ENCODE assay signal across 8 mouse cellular contexts in the genomic region with DNA sequence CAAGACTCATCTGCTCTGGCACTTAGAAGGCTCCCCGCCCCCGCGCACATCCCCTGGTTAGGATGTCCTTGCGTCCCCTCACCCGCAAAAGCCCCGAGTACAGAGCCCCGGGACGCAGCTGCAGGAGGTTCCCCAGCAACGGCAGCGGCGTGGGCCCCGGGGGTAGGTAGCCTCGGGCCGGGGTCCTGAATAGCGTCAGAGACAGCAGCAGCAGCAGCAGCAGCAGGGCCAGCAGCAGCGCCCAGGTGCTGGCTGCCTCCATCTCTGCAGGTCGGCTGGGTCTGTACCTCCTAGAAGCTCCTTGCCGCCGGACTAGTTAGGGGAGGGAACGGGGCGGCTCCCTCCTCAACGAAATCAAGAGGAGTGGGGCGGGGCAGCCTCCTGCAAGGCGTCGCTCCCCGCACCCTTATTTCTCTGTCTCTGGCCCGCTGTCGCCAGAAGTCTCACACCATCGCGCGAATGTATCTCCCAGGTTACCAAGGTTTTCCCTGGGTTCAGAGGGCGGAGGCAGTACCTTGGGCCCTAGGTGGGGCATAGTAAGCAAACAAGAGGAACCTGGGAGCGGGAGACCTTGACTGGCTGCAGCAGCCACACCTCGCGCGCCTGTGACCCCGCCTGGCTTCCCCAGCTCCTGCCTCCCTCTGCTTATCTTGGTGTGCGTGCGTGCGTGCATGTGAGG. TPM values are rescaled to one million over a fixed set of nuclear protein-coding genes. Genes with fewer than 3 reads are reported as not detected.
DNase-seq lines count a peak whose midpoint lies in the region; ATAC-seq and TF ChIP-seq lines count a peak whose summit lies in the region.

A gene (minus strand): TSS at position 673 of the 679 bp plus-strand sequence.

- peaks cover 17% of the 10 kb centered on the region for H3K4me1 ChIP-seq in embryonic facial prominence, embryonic 10.5 days
- H3K4me1 ChIP-seq in hindbrain, embryonic 16.5 days (ENCODE audit: control insufficient read depth, insufficient read depth, low read depth, low read length), result peaks cover 4% of the 10 kb centered on the region; the same call in 1 of the 2 replicates
- H3K4me1 ChIP-seq in liver, adult 2 months (ENCODE audit: control insufficient read depth, insufficient read depth, low read length), result no peaks in the 10 kb centered on the region
- H3K4me1 ChIP-seq in midbrain, postnatal 0 days (ENCODE audit: insufficient read depth, low read length), result no peaks in the 10 kb centered on the region; the same call in 1 of the 2 replicates

- H3K27me3 ChIP-seq in embryonic facial prominence, embryonic 10.5 days (replicated peaks; ENCODE audit: low read depth, poor library complexity, severe bottlenecking), result peaks cover 40% of the 10 kb centered on the region
- H3K27me3 ChIP-seq in hindbrain, embryonic 16.5 days (replicated peaks; ENCODE audit: control insufficient read depth, insufficient read depth, low read length), result peaks cover 12% of the 10 kb centered on the region
- peaks cover 11% of the 10 kb centered on the region; the same call in 1 of the 2 replicates for H3K27me3 ChIP-seq in liver, adult 2 months (ENCODE audit: control insufficient read depth, insufficient read depth, low read length)
- H3K27me3 ChIP-seq in midbrain, postnatal 0 days (ENCODE audit: insufficient read depth, low read length), result no peaks in the 10 kb centered on the region

- no peak within 1 kb of the TSS for H3K27ac ChIP-seq in left cerebral cortex, adult 2 months
- peak within 1 kb of the TSS; percentile 67 for H3K27ac ChIP-seq in embryonic facial prominence, embryonic 10.5 days (replicated peaks)
- no peak within 1 kb of the TSS for H3K27ac ChIP-seq in hindbrain, embryonic 16.5 days (ENCODE audit: low read depth, low read length)
- H3K27ac ChIP-seq in liver, adult 2 months (replicated peaks; ENCODE audit: insufficient read depth, low read depth, low read length), result no peak within 1 kb of the TSS
- 0 out of 2 replicates have a peak within 1 kb of the TSS, but pooled peaks have one; percentile 32 for H3K27ac ChIP-seq in midbrain, postnatal 0 days (ENCODE audit: low read depth, low read length)

- TF ChIP-seq POLR2A in liver, adult 2 months (IDR thresholded peaks at IDR 0.05; ENCODE audit: extremely low read depth, insufficient read depth, low read length), result no peak

- H3K4me3 ChIP-seq in left cerebral cortex, adult 2 months, result peak within 1 kb of the TSS; percentile 51
- H3K4me3 ChIP-seq in embryonic facial prominence, embryonic 10.5 days, result peak within 1 kb of the TSS; percentile 65
- H3K4me3 ChIP-seq in hindbrain, embryonic 16.5 days (ENCODE audit: low read length), result peak within 1 kb of the TSS; percentile 53
- peak within 1 kb of the TSS; percentile 25; the same call in 1 of the 2 replicates for H3K4me3 ChIP-seq in liver, adult 2 months (ENCODE audit: insufficient read depth, low read depth, low read length)
- peak within 1 kb of the TSS; percentile 54 for H3K4me3 ChIP-seq in midbrain, postnatal 0 days (ENCODE audit: low read depth, low read length)

- no peak for TF ChIP-seq CTCF in left cerebral cortex, adult 2 months (IDR thresholded peaks at IDR 0.05)
- TF ChIP-seq CTCF in liver, adult 2 months (IDR thresholded peaks at IDR 0.05; ENCODE audit: low read depth, low read length), result no peak
- TF ChIP-seq CTCF in midbrain, postnatal 0 days (IDR thresholded peaks at IDR 0.05), result no peak

- DNase-seq in left cerebral cortex, adult 2 months (ENCODE audit: extremely low spot score in 1 of 2, low spot score in 2 of 2), result peak in 1 of 2 experiments; percentile 29
- no peak for DNase-seq in left cerebral cortex, postnatal 4 days
- peak; percentile 58 for DNase-seq in embryonic facial prominence, embryonic 10.5 days (ENCODE audit: low spot score)
- DNase-seq in liver, adult 2 months (ENCODE audit: extremely low read depth, low read depth, low spot score), result no peak
- peak; percentile 10 for DNase-seq in midbrain, postnatal 0 days (ENCODE audit: low spot score)
- peak; percentile 15 to 33 for DNase-seq in thymus, postnatal 10 days (ENCODE audit: low spot score in 2 of 2)
- DNase-seq in cerebellum, adult 11 months, result no peak

- peak within 1 kb of the TSS; percentile 78 for H3K4me2 ChIP-seq in hindbrain, embryonic 16.5 days (ENCODE audit: low read length)
- H3K4me2 ChIP-seq in midbrain, postnatal 0 days (ENCODE audit: low read depth, low read length, poor library complexity, severe bottlenecking), result peak within 1 kb of the TSS; percentile 95

- no peaks in the 10 kb centered on the region for H3K79me2 ChIP-seq in liver, adult 2 months (ENCODE audit: control insufficient read depth, insufficient read depth, low read length)

- WGBS in embryonic facial prominence, embryonic 10.5 days, result under 1% methylated on average over 40 of the region's 40 CpGs
- 1% methylated on average over 40 of the region's 40 CpGs for whole genome bisulfite sequencing in hindbrain, embryonic 16.5 days
- 5% methylated on average over 40 of the region's 40 CpGs for WGBS in liver, adult 2 months
- WGBS in midbrain, postnatal 0 days, result under 1% methylated on average over 36 of the region's 40 CpGs

- no peaks in the 10 kb centered on the region for H3K9me3 ChIP-seq in embryonic facial prominence, embryonic 10.5 days
- no peaks in the 10 kb centered on the region for H3K9me3 ChIP-seq in hindbrain, embryonic 16.5 days (ENCODE audit: control insufficient read depth, low read length)
- H3K9me3 ChIP-seq in midbrain, postnatal 0 days (ENCODE audit: low read length), result no peaks in the 10 kb centered on the region

- H3K36me3 ChIP-seq in embryonic facial prominence, embryonic 10.5 days (replicated peaks), result no peaks in the 10 kb centered on the region
- no peaks in the 10 kb centered on the region for H3K36me3 ChIP-seq in hindbrain, embryonic 16.5 days (ENCODE audit: control insufficient read depth, insufficient read depth, low read length)
- no peaks in the 10 kb centered on the region for H3K36me3 ChIP-seq in liver, adult 2 months (ENCODE audit: control insufficient read depth, insufficient read depth, low read length)
- no peaks in the 10 kb centered on the region for H3K36me3 ChIP-seq in midbrain, postnatal 0 days (ENCODE audit: insufficient read depth, low read length)

- peak within 1 kb of the TSS; percentile 76 for H3K9ac ChIP-seq in hindbrain, embryonic 16.5 days (ENCODE audit: low read depth, low read length)
- H3K9ac ChIP-seq in liver, adult 2 months (ENCODE audit: low read depth, low read length), result no peak within 1 kb of the TSS
- H3K9ac ChIP-seq in midbrain, postnatal 0 days (replicated peaks; ENCODE audit: low read length, poor library complexity, severe bottlenecking), result peak within 1 kb of the TSS; percentile 69

- ATAC-seq in hindbrain, embryonic 16.5 days, result peak; percentile 76
- ATAC-seq in midbrain, postnatal 0 days (ENCODE audit: low FRiP score), result peak; percentile 63; the same call in 1 of the 2 replicates

- intact Hi-C loops in left cerebral cortex, adult 2 months (cut with DNase I), result no loop called here
- intact Hi-C loops in left cerebral cortex, postnatal 4 days (cut with DNase I), result no loop called here

RNA-seq across cellular contexts. Expression of the gene that starts here (rescaled TPM):
- 1 to 10 TPM; 3.2 to 4.2 TPM for total RNA-seq in left cerebral cortex, adult 2 months (2021)
- 1 to 10 TPM; 2.4 to 3.5 TPM for total RNA-seq in left cerebral cortex, postnatal 4 days (2021)
- 2.5 and 2.9 TPM in 2 replicates for polyA plus RNA-seq in embryonic facial prominence, embryonic 10.5 days (2016; fragmentation: Nextera tagmentation; extraction: Ambion mirVana)
- polyA plus RNA-seq in hindbrain, embryonic 16.5 days (2015; fragmentation: Nextera tagmentation; extraction: Ambion mirVana), result 4.1 and 4.6 TPM in 2 replicates
- 0.13 and 0.28 TPM in 2 replicates for total RNA-seq in liver, adult 2 months (2014; rRNA removed)
- 0.37 and 0.41 TPM in 2 replicates for polyA plus RNA-seq in liver, adult 2 months (2012; rRNA removed)
- total RNA-seq in midbrain, postnatal 0 days (2014; rRNA removed), result 3.0 and 4.8 TPM in 2 replicates
- 2.5 and 3.4 TPM in 2 replicates for polyA plus RNA-seq in midbrain, postnatal 0 days (2015; fragmentation: Nextera tagmentation; extraction: Ambion mirVana)

Comparison
In these comparisons a context has a peak if more than half of its experiments do, and no peak if none do; other contexts are left out.
1. DNase-seq: peak in embryonic facial prominence, embryonic 10.5 days (single experiment), midbrain, postnatal 0 days (single experiment) and thymus, postnatal 10 days (2 of 2); none in left cerebral cortex, postnatal 4 days (single experiment), liver, adult 2 months (single experiment) and cerebellum, adult 11 months (single experiment).
2. H3K27ac ChIP-seq: peak in embryonic facial prominence, embryonic 10.5 days (single experiment) and midbrain, postnatal 0 days (single experiment); none in left cerebral cortex, adult 2 months (single experiment), hindbrain, embryonic 16.5 days (single experiment) and liver, adult 2 months (single experiment).
3. Peak in every context shown above with its lines, with median percentiles within 50 percentile points of each other: H3K4me3 ChIP-seq.